ENCODE assay signal across 23 mouse cellular contexts in genomic region chr14:86714088-86714690, GRCm38 (mm10).
A peak's percentile ranks its signal among the peaks of the same experiment; 100 is the strongest.
DNase-seq lines count a peak whose midpoint lies in the region; ATAC-seq lines count a peak whose summit lies in the region.
"Had no signal": no experiment of that assay in that cellular context is flagged by ENCODE, and none has a peak within 500 bp of the region (broad histone marks: within the 10 kb centered on the region; RNA-seq: fewer than 3 reads in every experiment).

No protein-coding gene starts in this region.

- no peak overlapping the region for H3K9ac ChIP-seq in kidney, embryonic 15.5 days
- H3K9ac ChIP-seq: embryonic facial prominence, embryonic 12.5 days; forebrain, embryonic 13.5 days; forebrain, embryonic 15.5 days; forebrain, postnatal 0 days had no signal

- no peaks in the 10 kb centered on the region for H3K27me3 ChIP-seq in kidney, embryonic 15.5 days
- H3K27me3 ChIP-seq: CH12.LX; embryonic facial prominence, embryonic 12.5 days; forebrain, embryonic 13.5 days; forebrain, embryonic 15.5 days; Patski had no signal

- no peaks in the 10 kb centered on the region for H3K9me3 ChIP-seq in kidney, embryonic 15.5 days (replicated peaks)
- H3K9me3 ChIP-seq: embryonic facial prominence, embryonic 10.5 days; embryonic facial prominence, embryonic 12.5 days; forebrain, embryonic 13.5 days; forebrain, embryonic 15.5 days; G1E had no signal

- 78% methylated on average over 2 of the region's 2 CpGs for WGBS in kidney, embryonic 15.5 days

- no peak overlapping the region for H3K4me3 ChIP-seq in kidney, embryonic 15.5 days (replicated peaks)
- H3K4me3 ChIP-seq: embryonic facial prominence, embryonic 10.5 days; embryonic facial prominence, embryonic 12.5 days; forebrain, embryonic 13.5 days; forebrain, embryonic 15.5 days had no signal

- no peak overlapping the region for H3K4me2 ChIP-seq in kidney, embryonic 15.5 days
- H3K4me2 ChIP-seq: embryonic facial prominence, embryonic 12.5 days; forebrain, embryonic 13.5 days; forebrain, embryonic 15.5 days had no signal

- H3K27ac ChIP-seq in kidney, embryonic 15.5 days: no peak overlapping the region
- H3K27ac ChIP-seq: embryonic facial prominence, embryonic 10.5 days; embryonic facial prominence, embryonic 12.5 days; forebrain, embryonic 13.5 days; forebrain, embryonic 15.5 days had no signal

- peak; percentile 69 for ATAC-seq in activated CD4-positive, CD25-positive, alpha-beta regulatory T cell, adult 4 months
- ATAC-seq in inflammation-experienced regulatory T-cells, adult 6 months: peak; percentile 69
- ATAC-seq in kidney, embryonic 15.5 days (replicated peaks; ENCODE audit: low FRiP score): no peak
- ATAC-seq: forebrain, embryonic 13.5 days; forebrain, embryonic 15.5 days; forebrain, postnatal 0 days; Patski had no signal

- intact Hi-C loops in left cerebral cortex, postnatal 36 days (cut with DNase I): no loop called here

- no peaks in the 10 kb centered on the region for H3K4me1 ChIP-seq in kidney, embryonic 15.5 days
- H3K4me1 ChIP-seq: embryonic facial prominence, embryonic 10.5 days; embryonic facial prominence, embryonic 12.5 days; forebrain, embryonic 13.5 days; forebrain, embryonic 15.5 days had no signal

- peak; percentile 76 for DNase-seq in 416B (ENCODE audit: low read depth)
- peak; percentile 9 for DNase-seq in CD4-positive, CD25-positive, alpha-beta regulatory T cell, adult 2 months (ENCODE audit: low read depth, low spot score)
- no peak for DNase-seq in left cerebral cortex, postnatal 36 days (ENCODE audit: low spot score in 2 of 2)
- DNase-seq in spleen, postnatal 4 days (ENCODE audit: low spot score in 2 of 2): no peak
- no peak for DNase-seq in natural killer cell, adult 2 months (ENCODE audit: low spot score in 2 of 2)
- DNase-seq: adrenal gland, postnatal 10 days; adrenal gland, postnatal 25 days; cerebellum, adult 11 months; cerebellum, adult 18-20 months; cerebellum, adult 9-10 months; cerebellum, postnatal 10 days; cerebellum, postnatal 25 days; forebrain, postnatal 0 days had no signal

- no peaks in the 10 kb centered on the region for H3K36me3 ChIP-seq in kidney, embryonic 15.5 days
- H3K36me3 ChIP-seq: embryonic facial prominence, embryonic 10.5 days; embryonic facial prominence, embryonic 12.5 days; forebrain, embryonic 15.5 days had no signal

Comparison
In these comparisons a context has a peak if more than half of its experiments do, and no peak if none do; other contexts are left out.
1. DNase-seq: peak in 416B (single experiment) and CD4-positive, CD25-positive, alpha-beta regulatory T cell, adult 2 months (single experiment); none in left cerebral cortex, postnatal 36 days (0 of 2), spleen, postnatal 4 days (0 of 2) and natural killer cell, adult 2 months (0 of 2).